Mouse (Mus musculus): Measurements from ENCODE around the gene Ccdc167.

Gene Ccdc167

DNA sequence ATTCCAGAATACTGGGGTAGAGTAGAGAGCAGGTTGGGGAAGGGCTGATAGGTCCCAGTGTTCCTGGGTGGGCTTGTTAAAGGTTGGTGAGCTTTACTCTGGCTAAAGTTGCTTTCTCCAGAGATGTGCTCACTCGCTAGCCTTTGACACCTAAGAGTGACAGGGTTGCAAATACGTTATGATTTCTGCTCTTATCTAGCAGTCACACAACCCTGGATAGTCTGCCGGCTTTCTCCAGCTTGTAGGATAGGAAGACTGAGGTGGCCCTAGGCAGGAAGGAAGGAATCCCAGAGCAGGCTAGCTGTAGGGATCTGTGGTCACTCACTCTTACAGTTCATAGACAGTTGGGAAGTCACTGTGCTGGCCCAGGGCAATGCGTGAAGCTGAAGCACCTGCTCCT, 32.6 kb downstream of the Ccdc167 start:
- no peak for DNase-seq

DNA sequence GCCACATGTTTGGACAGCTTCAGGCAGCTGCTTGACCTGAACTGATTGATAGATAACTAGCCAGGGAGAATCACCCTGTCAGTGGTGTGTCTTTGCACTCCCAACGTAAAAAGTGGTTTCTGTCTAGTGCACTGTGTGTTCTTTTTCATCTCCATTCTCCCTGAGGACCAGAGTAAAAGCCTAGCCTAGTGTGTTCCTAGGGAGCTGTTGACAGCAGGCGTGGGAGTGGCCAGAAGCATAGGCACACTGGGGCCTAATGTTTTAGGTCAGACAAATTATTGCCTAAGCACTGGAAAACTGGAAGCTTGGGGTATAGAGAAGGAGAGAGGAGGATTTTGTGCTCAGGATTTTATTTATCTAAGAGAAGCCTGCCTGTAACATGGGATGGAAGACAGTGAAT, 33.7 kb downstream of the Ccdc167 start:
- DNase-seq = no peak

DNA sequence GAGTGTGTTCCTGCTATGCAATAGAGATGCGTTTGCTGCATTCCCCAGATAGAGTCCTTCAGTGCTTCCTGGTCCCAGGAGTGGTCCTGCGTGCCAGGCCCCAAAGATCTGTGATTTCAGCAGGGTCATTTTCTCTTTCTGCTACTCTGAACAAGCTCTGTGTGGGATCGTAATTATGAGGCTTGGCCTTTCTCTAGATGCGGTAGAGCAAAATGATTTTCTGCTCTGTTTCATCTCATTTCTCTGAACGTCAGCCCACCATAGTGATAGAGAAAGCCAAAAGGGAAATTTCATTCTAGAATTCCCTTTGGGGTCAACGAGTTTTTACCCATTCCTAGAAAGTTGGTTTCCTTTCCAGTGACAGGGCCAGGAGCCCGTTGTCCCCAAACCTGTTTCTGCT, 34.6 kb downstream of the Ccdc167 start:
- no peak for DNase-seq

DNA sequence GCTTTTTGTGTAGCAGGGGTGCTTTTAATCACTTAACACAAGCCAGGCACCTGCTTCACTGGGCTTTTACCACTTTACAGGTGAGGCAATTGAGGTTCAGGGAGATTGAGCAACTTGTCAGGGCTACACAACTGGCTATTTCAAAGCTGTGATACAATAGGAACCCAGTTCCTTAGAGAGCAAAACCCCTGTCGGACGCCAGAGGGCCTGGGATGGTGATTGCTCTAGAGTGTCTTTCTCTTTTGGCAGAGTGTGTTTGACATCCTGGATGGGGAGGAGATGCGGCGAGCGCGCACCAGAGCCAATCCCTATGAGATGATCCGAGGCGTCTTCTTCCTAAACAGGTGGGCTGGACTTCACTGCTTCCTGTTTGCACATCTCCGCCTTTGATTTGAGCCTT, 35.2 kb downstream of the Ccdc167 start:
- DNase-seq = no peak

DNA sequence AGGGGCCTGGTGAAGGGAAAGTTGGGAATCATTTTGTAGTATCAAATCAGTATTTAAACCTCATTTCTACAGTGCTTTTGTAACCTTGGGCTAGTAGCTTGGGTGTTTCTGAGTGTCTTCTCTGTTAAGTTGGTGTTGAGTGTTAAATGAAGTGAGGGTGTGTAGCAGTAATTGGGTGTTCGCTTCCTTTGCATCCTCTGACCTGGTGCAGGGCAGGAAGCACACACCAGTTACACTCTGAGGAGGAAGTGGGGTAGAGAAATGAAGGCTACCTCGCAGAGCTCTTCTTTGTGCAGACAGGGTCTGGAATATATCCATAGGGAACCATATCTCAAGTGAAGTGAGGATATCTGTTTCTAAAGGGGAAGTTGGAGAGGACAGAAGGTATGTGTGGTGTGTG, 35.9 kb downstream of the Ccdc167 start:
- no peak for DNase-seq

DNA sequence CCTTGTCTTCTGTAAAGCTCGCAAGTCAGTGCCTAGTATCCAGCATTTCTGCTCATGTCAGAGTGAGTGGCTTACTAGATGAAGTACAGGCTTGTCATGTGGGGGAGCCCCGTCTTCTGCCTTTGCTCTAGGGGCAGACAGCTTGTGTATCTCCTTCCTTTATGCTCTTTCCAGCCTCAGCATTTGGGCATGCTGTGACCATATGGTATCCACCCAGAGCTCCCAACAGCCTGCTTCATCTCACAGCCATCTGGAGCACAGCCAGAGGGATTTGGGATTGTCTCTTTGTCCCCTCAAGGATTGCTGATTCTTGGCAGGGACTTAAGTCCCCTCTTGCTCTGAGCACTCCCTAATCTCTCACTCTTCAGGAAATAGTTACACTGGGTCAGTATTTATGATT, 36.7 kb downstream of the Ccdc167 start:
- DNase-seq = peak; percentile 26

DNA sequence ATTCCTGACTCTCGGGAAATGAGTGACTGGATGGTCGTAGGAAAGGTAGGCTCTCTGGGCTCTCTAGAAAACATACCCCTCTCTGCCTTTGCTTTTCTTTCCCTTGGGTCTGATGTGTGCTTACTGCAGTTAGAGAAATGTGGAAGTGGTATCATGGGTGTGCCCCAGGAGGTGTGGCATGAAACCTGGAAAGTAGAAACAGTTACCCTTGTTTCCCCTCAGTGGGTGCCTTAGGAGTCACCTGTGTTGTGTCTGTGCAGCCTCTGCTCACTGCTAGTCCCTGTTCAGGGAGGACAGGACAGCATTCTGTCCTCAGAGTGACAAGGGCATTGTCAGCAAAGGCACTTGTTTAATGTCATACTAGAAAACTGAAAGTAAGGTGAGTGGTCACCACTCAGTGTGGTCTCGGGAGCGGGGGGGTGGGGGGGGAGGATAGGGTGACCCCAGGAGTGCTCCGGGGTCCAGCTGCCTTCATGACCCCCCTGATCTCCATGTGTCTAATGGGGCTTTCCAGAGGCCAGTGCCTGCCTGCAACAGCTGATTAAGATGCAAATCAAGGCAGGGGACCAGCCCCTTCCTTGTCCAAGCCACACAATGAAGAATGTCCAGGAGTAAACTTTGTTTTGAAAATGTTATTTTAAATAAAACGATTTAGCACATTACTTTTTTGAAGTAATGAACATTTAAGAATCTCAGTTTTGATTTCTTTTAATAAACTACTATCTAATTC, 37.6 kb downstream of the Ccdc167 start:
- no peak for DNase-seq

DNA sequence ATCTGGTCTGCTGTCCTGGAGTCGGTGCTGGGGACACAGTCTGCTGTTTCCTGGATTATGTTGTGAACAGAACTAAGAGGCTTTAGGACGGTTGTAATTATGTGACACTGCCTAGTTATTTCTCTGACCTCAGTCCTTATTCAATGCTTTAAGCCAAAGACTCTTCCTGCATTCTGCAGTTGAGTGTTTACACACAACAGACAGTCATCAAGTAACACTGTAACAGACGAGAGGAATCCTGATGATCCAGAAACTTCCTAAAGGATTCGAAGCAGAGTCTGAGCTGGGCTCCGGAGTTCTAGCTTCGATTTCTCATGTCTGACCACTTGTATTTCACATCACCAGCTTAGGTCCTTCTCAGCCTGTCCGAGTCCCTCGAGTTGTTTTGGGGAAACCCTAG, 38.3 kb downstream of the Ccdc167 start:
- no peak for DNase-seq

DNA sequence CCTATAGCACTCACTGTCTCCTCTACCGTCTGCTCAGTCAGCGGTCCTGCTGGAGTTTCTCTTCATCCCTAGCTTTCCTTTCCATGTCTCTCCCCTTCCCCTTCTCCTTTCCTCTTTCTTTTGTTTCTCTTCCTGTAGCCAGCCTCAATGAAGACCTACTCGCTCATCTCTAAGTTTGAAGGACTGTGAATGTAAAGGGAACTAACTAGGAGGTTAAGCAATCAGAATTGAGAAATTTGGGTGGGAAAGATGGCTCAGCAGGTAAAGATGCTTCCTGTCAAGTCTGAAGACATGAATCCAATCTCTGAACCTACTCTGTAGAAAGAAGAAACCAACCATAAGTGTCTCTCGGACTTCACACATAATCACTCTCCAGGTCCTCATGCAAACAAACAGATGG, 43.5 kb downstream of the Ccdc167 start:
- no peak for DNase-seq

DNA sequence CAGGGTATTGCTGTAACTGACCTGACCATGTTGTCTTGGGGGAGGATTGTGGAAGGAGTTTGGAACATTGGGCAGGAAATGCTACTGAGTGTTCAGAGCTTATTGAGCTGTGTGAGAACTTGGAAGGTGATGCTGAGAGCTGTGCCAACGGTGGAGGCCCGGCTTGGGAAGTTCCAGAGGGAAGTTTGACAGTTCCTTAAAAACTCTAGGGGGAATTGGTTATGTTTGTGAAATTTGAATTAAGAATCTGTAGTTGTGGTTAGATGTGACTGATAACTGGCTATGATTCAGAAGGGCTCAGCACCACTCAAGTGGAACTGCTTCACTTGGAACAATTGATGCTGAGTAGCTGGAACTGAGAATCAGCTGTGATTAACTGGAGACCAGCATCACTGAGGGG, 45.8 kb downstream of the Ccdc167 start:
- DNase-seq = no peak

DNA sequence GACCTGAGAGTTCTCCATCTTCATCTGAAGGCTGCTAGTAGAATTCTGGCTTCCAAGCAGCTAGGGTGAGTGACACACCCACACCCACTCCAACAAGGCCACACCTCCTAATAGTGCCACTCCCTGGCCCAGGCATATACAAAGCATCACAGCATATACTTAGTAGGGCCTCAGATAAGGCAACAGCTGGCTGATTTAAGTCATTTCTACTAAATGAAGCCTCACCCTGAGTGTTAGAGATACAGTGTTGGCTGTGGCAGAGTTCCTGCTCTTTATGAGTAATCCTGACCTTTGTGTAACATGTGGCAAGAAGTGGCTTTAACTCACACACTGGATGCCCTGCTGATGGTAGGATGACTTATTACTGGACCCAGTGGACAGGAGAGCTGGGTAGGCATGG, 46.9 kb downstream of the Ccdc167 start:
- no peak for DNase-seq

DNA sequence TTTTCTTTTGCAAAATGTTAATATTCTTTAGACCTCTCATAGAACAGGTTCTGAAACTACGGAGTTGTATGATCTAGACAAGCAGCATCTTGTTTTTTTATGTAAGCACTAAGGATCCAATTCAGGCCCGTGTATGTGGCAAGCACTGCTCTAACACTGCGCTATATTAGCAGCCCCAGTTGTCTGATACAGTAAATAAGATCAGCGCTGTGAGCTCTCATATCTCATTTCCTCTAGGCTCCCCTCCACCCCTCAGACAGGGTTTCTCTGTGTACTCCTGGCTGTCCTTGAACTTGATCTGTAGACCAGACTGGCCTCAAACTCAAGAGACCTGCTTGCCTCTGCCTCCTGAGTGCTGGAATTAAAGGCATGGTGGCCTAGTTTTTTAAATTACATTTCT, 47.8 kb downstream of the Ccdc167 start:
- DNase-seq = no peak

DNA sequence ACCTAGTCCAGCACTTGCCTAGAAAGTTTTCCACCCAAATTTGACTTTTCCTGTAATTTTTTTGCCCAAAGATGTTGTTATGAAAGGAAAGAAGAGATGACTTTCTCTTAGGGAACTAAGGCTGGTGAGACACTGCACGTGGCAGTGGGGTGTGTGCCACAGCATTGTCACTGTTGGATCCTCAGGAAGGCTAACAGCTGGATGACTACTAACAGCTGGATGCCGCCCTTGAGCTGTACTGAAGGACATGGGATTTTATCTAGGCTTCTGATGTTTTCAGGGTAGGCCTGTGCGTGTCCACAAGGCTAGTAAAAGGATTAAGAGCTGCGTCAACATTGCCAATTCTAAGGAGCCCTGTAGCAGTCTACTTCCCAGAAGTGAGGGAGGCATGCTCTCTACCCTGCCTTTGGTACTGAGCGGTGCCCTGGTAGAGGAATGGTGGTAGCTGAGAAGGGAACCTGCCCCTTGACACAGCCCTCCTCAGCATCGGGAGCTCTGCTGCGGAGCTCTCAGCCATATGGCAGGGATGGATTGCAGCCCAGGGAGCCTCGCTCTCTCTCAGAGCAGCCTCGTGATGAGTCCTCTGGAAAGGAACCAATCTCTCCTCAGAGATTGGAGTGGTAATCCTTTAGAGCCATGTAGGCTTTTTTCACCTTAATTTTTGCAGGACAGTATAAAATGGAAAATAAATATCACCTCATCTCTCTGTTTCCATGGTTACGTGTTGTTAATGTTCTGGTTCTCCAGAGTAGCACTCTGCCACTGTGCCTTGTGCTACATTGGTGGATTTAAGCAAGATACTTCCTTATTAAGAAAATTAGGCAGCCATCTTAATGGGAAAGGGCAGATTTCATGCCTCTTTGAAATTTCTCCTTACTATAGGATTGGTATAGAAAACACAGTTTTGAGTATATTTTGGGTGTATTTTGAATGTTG, 48.5 kb downstream of the Ccdc167 start:
- DNase-seq = no peak

DNA sequence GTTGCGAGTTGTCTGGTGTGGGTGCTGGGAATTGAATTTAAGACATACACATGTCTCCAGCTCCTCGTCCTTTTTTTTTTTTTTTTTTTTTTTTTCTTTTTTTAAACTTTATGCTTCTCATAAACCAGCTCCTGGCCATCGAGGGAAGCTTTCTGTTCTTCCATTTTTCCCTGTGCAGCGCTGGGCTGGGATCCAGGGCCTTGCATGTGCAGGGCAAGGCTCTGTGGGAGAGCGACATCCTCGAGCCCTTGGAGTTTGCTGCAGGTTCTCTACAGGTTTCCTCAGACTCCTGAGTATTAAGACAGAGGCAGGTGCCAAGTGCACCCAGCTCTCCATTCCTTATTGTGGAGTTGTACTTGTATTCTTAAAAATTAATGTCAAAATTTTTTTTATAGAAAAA, 54.7 kb downstream of the Ccdc167 start:
- DNase-seq = no peak

DNA sequence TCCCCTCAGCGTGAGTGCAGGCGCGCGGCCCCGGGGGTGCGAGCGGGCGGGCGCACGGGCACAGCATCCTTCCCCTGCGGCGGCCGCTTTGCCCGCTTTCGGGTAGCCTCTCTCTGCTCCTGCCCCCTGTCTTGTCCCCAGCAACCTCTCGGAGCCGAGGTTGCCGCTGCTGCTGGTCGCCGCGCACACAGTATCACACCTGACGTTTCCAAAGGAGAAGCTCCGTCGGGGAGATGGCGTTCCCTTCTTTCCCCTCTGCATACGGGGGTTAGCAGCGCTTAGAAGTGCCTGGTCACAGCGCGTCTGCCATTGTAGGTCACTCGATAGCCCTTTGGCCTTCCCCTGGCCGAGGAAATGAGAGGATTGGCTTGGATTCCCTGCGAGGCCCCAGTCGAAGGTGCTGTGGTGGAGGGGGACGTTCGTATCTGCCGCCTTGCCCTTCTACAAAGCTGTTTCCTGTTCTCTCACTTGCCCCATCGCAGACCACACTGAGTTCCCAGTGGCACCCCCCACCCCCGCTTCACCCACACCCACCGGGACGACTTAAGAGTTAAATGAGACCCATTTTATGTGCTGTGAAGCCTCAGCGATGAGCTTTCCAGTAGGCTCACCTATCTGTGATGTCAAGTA, 56.0 kb downstream of the Ccdc167 start:
- DNase-seq = no peak

DNA sequence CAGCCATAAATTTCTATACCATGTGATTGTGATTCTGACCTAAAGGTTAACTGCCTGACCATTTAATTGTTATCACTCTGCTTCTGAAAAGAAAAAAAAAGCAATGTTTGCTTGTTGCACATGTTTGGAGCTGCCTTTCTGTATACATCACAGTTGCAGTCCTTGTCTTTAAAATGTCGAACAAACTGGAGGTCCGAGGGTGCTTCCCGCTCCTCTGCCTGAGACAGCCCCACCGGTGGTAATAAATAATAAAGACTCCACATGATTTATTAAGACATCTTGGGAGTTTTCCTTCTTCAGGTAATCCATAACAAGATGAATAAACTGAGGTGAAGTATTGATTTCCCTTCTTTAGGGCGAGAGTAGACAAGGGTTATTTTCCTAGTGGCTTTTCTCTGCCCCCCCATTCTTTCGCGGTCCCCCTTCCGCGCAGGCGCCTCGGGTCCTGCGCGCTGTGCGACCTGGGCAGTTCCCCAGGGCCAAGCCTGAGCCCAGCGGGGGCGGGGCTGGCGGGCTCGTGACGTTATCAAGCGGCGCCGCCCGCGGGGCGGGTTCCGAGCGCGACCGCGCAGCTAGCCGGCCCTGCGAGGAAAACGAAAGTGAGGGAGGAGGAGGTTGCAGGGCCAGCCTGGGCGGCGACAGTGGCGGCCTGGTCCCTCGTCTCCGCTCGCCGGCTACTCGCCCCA, 56.6 kb downstream of the Ccdc167 start, which contains the start of gene Cmtr1:
Gene Cmtr1, plus strand, starts transcription at position 520 of the 686 bp plus-strand sequence.
- peak; percentile 94 for DNase-seq

DNA sequence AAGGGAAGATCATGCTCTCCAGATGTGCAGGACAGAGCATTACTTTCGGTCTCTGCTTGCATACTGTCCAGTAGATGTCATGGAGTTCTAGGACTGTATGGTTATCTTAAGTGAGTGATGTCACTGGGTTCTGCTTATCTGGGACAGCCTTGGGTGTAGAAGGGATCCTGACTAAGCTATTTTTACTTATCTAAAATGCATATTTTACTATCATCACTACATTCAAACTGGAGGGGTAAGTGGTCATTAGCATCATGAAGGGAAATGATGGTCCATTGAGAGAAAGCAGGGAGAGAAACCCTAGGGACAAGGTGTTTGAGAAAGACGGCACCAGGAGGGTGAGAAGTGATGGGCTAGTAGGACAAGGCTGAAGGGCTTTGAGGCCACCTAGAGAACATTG, 58.6 kb downstream of the Ccdc167 start:
- DNase-seq = no peak

DNA sequence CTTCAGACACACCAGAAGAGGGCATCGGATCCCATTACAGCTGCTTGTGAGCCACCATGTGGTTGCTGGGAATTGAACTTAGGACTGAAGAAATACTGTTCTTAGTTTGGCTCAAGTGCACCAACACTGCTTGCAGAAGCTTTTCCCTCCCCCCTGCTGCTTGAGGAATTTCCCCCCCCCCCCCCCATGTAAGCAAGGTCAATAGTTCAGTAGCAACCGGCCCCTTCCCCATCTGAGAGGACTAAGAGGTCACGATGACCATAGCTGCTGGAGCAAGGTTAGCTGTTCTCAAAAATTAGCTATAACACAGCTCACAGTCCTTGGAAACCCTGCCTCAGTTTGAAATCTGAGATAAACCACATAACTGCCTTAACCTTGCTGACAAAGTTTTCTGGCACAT, 74.6 kb downstream of the Ccdc167 start:
- no peak for DNase-seq

DNA sequence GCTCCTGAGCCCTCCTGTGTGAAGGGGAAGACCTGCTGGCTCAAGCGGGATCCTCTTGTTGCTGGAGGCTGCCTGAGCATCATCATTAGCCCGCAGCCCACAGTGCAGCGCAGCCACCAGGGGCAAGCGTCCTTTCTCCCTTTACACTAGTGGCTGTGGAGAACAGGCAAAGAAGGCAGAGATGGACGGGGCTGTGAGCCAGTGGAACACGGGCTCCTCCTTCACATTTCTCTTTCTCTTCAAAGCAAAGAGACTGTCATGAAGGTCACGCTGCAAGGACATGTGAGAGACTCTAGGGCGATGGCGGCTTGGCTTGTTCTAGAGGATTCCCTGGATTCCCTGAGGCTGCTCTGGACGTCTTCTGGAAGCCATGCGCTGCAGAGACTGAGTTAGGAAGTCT, 75.9 kb downstream of the Ccdc167 start:
- DNase-seq = no peak

DNA sequence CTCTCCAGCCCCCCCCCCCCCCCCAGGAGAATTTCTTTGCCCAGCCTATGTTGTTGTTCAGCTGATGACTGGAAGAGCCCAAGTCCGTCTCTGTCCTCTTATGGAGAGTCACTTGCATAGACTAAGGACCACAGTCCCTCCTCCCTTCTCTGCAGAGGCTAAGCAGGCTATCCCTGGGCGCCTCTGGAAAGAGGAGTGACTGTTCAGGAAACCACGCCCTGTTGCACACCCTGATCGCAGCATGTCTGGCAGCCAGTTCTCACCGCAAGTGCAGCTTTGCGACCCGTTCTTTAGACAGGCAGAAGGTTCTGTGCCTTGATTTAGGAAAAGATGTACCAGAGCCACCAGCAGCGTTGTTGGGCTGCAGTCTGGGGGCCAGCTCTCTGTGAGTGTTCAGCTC, 78.9 kb downstream of the Ccdc167 start:
- no peak for DNase-seq

DNA sequence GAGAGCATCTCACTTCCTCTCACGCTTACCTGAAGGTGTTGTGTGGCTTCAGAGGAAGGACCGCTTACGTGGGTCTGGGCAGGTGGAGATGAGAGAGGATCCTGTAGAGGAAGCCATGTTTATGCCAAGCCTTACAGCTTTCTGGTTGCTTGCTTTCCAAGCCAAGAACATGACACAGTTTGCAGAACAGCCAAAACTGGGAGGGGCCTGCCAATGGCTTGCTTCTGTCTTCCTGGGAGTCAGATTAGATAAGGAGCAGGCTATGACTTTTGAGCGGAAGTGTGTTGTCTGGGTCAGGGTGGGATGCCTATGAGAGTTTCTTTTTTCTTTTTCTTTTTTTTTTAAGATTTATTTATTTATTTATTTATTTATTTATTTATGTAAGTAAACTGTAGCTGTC, 79.5 kb downstream of the Ccdc167 start:
- DNase-seq = no peak
